Mouse (Mus musculus) cerebellum, adult 2 months (tissue): ENCODE measurements around the gene Cd180.

Source experiments
- CTCF ChIP-seq: fragments of 200-500 bp; IDR thresholded peaks from 2 replicates; pipeline ENCODE4 v1.5.1; 2011; ENCODE audit warnings: low read depth, mild to moderate bottlenecking, control low read depth, low read length, moderate library complexity, borderline replicate concordance; ENCODE audit not compliant: insufficient read depth
- POLR2A ChIP-seq: fragments of 200-500 bp; IDR thresholded peaks from 2 replicates; pipeline ENCODE4 v1.6.1; 2011; ENCODE audit warnings: low read length, control low read depth, borderline replicate concordance; ENCODE audit not compliant: insufficient read depth

DNA sequence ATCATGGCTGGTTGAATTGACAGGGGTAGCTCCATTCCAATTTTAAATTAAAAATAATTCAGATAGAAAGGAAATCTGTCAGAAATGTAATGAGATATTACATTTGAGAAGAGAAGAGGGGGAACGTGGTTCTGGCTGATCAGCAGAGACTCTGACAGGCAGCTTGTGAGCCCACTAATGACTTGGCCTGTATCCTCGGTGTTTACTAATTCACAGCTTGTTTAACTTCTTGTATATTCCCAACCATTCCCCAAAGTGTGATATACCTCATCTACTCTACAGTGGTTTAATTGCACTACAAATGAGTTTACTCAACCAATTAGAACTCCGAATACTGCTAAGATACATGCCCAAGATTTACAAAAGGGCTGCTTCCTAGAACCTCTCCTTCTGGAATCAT lies 85.9 kb downstream of the Cd180 start:
- TF ChIP-seq CTCF (no peak), POLR2A (no peak)
